Mouse (Mus musculus) cerebellum, adult 11-12 months (tissue): ENCODE measurements around the gene Glod5.

Experiments
- DNase-seq: peaks from one replicate; pipeline ENCODE4 v3.0.0; 2022

Gene Glod5

DNA sequence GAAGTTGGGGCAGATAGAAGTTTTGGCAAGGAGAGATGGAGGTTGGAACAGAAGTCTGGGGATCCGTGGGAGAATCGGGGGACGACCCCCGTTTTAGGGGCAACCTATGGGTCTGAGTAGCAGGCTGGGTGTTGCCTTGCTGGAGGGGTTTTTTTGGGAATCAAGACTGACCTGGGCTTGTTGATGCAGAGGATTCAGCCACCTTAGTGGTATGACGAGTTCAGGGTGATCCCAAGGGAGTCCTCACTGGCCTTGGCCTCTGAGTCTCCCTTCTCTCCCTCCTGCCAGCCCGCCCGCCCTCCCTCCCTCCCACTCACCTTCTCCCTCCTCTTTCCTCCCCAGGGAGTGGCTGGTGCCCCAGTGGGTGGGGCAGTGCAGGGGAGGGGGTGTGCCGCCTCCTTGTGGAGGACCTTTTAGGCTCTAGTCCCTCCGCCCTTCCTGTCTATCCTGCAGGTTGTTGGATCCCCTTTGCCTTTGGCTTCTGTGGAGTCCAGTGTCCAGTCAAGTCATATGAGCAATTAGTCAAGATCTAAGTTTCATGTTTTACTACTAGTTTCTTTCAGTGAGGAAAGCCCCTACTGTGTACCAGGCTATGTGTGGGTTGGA, 50.6 kb downstream of the Glod5 start:
- DNase-seq, result no peak

GRCm38 (mm10) chrX:7966161-7966560, 52.1 kb downstream of the Glod5 start:
- DNase-seq, result no peak

GRCm38 (mm10) chrX:7963829-7964626, 54.3 kb downstream of the Glod5 start:
- no peak for DNase-seq

DNA sequence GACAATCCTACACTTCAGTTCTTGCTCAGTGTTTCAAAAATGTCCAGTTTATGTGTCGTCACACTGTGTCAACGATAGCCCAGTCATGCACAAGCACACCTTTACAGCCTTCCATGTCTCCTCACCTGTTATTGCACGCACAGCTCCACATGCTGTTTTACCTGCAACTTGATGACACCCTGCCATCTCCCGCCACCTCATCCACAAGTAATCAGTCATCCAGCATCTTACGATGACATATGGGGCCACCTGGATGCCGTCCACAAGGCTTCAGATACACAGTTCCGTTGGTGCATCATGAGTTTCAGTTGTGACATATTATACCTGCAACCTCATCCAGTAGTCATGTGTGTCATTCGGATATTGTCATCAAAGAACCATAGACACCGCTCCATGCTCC, 59.4 kb downstream of the Glod5 start:
- DNase-seq, result no peak
